Mouse (Mus musculus): ENCODE measurements around the gene Dnajc13. TPM values are rescaled to one million over a fixed set of nuclear protein-coding genes. Genes with fewer than 3 reads are reported as not detected.

Dnajc13 gene
- total RNA-seq, 1 experiment from 2014 or later: 49.8 TPM

- DNase-seq: no peak
Observed at GRCm38 (mm10) chr9:104108571-104109143, 154.1 kb downstream of the Dnajc13 start.

- no peak for DNase-seq
Observed at GRCm38 (mm10) chr9:104107482-104107881, 155.2 kb downstream of the Dnajc13 start.

- no peak for DNase-seq
Observed at GRCm38 (mm10) chr9:104106930-104107329, 155.8 kb downstream of the Dnajc13 start.

GRCm38 (mm10) chr9:104104986-104105385, 157.7 kb downstream of the Dnajc13 start:
- no peak for DNase-seq

- DNase-seq: no peak
Observed at GRCm38 (mm10) chr9:104102901-104103300, 159.8 kb downstream of the Dnajc13 start.

- DNase-seq: no peak
Observed at GRCm38 (mm10) chr9:104102301-104102700, 160.4 kb downstream of the Dnajc13 start.

GRCm38 (mm10) chr9:104101458-104101857, 161.3 kb downstream of the Dnajc13 start:
- DNase-seq: no peak

Other genes starting within 250 kb of the Dnajc13 start
- gene Gm28305, start 222.3 kb downstream of the Dnajc13 start, total RNA-seq (2021): not detected in 2 replicates
- 42.2 and 45.8 TPM in 2 replicates for gene Uba5, start 199.8 kb downstream of the Dnajc13 start, total RNA-seq (2021)
- 66.5 and 74.1 TPM in 2 replicates for gene Acad11, start 199.6 kb downstream of the Dnajc13 start, total RNA-seq (2021)
- gene Ackr4, start 136.0 kb downstream of the Dnajc13 start, total RNA-seq (2021): 0.18 TPM in 1 of 2 replicates, not detected in the other
- gene Acpp, start 74.8 kb upstream of the Dnajc13 start, total RNA-seq (2021): 18.1 and 32.5 TPM in 2 replicates

All from adrenal gland, postnatal 25 days (tissue).